Mouse (Mus musculus): Measurements from ENCODE around the gene Dpep1.

The Dpep1 gene

GRCm38 (mm10) chr8:123248596-123248995, 62.6 kb downstream of the Dpep1 start:
- DNase-seq (ENCODE audit: low spot score in 2 of 2), result no peak

GRCm38 (mm10) chr8:123250940-123251339, 64.9 kb downstream of the Dpep1 start:
- DNase-seq (ENCODE audit: low spot score in 2 of 2), result no peak
